Mouse (Mus musculus): ENCODE measurements around the gene Med27. TPM values are rescaled to one million over a fixed set of nuclear protein-coding genes. Genes with fewer than 3 reads are reported as not detected.

Gene Med27
- polyA plus RNA-seq, 1 experiment from 2014 or later: 47.8 TPM

DNA sequence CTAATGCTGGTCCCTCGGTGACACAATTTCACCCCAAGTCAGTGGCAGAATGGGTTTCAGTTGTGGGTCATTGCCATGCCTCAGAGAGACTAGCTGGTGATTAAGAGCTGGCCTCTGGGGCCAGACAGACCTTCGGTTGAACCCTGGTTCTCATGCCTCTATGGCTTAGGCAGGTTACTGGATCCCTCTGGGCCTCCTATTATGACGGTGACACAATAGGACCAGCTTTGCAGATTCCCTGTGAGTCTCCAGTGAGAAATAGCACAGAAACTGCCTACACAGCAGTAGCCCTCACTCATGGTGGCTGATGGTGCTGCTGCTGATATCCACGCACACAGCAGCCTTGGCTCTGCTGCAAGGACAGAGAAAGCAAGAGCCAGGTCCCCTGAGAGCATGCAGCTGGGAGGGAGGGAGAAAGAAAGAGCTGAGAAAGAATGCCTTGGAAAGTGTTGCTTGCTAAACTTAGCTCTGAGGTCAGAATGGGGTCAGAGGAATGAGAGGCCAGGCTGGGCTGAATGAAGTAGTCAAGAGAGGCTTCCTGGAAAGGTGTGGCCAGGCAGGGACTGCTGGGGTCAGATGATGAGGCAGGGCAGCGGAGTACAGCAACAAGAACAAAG, 226.3 kb downstream of the Med27 start:
- Histone ChIP-seq H3K9ac (no peak overlapping the region), H3K9me3 (replicated peaks) (no peaks in the 10 kb centered on the region), H3K4me2 (replicated peaks) (no peak overlapping the region), H3K4me1 (no peaks in the 10 kb centered on the region), H3K27ac (replicated peaks) (no peak overlapping the region), H3K4me3 (replicated peaks) (no peak overlapping the region), H3K36me3 (no peaks in the 10 kb centered on the region), H3K27me3 (no peaks in the 10 kb centered on the region; the same call in 1 of the 2 replicates)
- ATAC-seq (ENCODE audit: insufficient number of reproducible peaks, low FRiP score, low TSS enrichment, low read depth): no peak
- 46% methylated on average over 5 of the region's 5 CpGs for WGBS

DNA sequence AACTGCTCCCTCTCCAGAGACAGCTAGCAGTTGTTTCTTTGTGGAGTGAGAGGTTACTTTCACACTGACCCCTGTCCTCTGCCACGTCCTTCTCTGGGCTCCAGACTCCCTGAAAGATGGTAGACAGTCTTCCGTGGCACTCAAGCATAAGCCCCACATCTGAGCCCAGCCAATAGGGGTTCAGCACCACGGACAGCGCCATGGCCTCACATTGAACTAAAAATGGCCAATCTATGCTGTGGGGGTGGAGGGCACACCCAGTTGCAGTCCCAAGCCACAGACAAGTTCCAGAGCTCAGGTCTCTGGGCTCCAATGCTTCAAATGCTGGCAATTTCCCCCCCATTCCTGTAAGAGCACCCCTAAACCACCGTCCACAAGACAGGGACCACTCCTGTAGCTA, 227.0 kb downstream of the Med27 start:
- H3K9me3 ChIP-seq (replicated peaks): no peaks in the 10 kb centered on the region
- peak; percentile 31; the same call in 1 of the 2 replicates for ATAC-seq (ENCODE audit: insufficient number of reproducible peaks, low FRiP score, low TSS enrichment, low read depth)
- no peaks in the 10 kb centered on the region; the same call in 1 of the 2 replicates for H3K27me3 ChIP-seq
- H3K36me3 ChIP-seq: no peaks in the 10 kb centered on the region
- H3K9ac ChIP-seq: no peak overlapping the region
- H3K4me3 ChIP-seq (replicated peaks): no peak overlapping the region
- 7% methylated on average over 5 of the region's 5 CpGs for WGBS
- no peak overlapping the region for H3K27ac ChIP-seq (replicated peaks)
- H3K4me2 ChIP-seq (replicated peaks): no peak overlapping the region
- H3K4me1 ChIP-seq: no peaks in the 10 kb centered on the region

DNA sequence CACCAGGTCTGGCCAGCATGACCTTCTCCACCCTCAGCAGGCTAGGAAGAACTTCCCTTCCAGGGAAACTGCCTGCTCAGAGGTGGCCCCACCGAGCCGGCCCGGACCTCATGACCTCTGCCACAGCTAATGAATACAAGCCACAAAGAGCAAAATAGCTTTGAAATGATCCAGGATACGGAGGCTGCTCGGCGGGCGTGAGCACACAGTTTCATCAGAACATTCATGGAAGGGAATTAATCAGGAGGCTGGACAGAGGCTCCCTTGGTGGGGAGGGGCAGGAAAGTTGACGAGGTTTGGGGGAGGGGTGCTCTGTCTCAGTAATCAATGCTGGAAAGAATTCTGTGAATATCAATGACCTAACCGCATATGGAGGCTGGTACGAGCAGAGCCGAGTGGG, 227.6 kb downstream of the Med27 start:
- ATAC-seq (ENCODE audit: insufficient number of reproducible peaks, low FRiP score, low TSS enrichment, low read depth): no peak
- WGBS: 18% methylated on average over 11 of the region's 11 CpGs
- H3K9ac ChIP-seq: no peak overlapping the region
- H3K4me1 ChIP-seq: no peaks in the 10 kb centered on the region
- no peaks in the 10 kb centered on the region for H3K9me3 ChIP-seq (replicated peaks)
- no peaks in the 10 kb centered on the region for H3K36me3 ChIP-seq
- H3K27me3 ChIP-seq: no peaks in the 10 kb centered on the region; the same call in 1 of the 2 replicates
- no peak overlapping the region for H3K4me3 ChIP-seq (replicated peaks)
- no peak overlapping the region for H3K4me2 ChIP-seq (replicated peaks)
- no peak overlapping the region for H3K27ac ChIP-seq (replicated peaks)

Small RNAs within 50 kb of the gene (microRNA-seq; reads per million reads assigned to microRNA genes)
- gene Mir133c (ENCODE audit: borderline number of aligned reads): not detected

Other genes with a start within 250 kb of the Med27 start
- 6.5 and 8.7 TPM in 2 replicates for gene Setx, start 222.6 kb upstream of the Med27 start, polyA plus RNA-seq (2015; fragmentation: Nextera tagmentation; extraction: Ambion mirVana)
- 0.88 and 1.2 TPM in 2 replicates for gene Ntng2, start 93.8 kb upstream of the Med27 start, polyA plus RNA-seq (2015; fragmentation: Nextera tagmentation; extraction: Ambion mirVana)

All from embryonic facial prominence, embryonic 15.5 days (tissue).